In genomic region chr15:30302824-30303223, GRCm38 (mm10) we compare ENCODE assay signal across 16 mouse cellular contexts.
A peak's percentile ranks its signal among the peaks of the same experiment; 100 is the strongest.
DNase-seq lines count a peak whose midpoint lies in the region; ATAC-seq and TF ChIP-seq lines count a peak whose summit lies in the region.
"Had no signal": no experiment of that assay in that cellular context is flagged by ENCODE, and none has a peak within 500 bp of the region (broad histone marks: within the 10 kb centered on the region; RNA-seq: fewer than 3 reads in every experiment).

No protein-coding gene starts in this region.

- DNase-seq in heart, adult 2 months, result no peak
- no peak for DNase-seq in heart, adult 18-20 months
- DNase-seq in lung, embryonic 14.5 days, result peak; percentile 8
- no peak for DNase-seq in lung, postnatal 14 days
- DNase-seq in NIH3T3 (ENCODE audit: low read depth), result peak; percentile 12
- DNase-seq in naive thymus-derived CD4-positive, alpha-beta T cell, adult 2 months (ENCODE audit: low read depth), result peak; percentile 1
- no peak for DNase-seq in spleen, adult 18-20 months
- no peak for DNase-seq in kidney, postnatal 14 days
- DNase-seq: adrenal gland, adult 8-10 months; cerebellum, postnatal 36 days; kidney, adult 11 months; lung, postnatal 4 days; midbrain, embryonic 14.5 days had no signal

- 59% methylated on average over 2 of the region's 2 CpGs for WGBS in heart, adult 2 months
- 68% methylated on average over 2 of the region's 2 CpGs for WGBS in lung, embryonic 14.5 days

- H3K4me3 ChIP-seq in heart, adult 2 months, result no peak overlapping the region
- H3K4me3 ChIP-seq in lung, embryonic 14.5 days (ENCODE audit: low read depth, low read length), result no peak overlapping the region
- H3K4me3 ChIP-seq: forebrain, embryonic 12.5 days; limb, embryonic 15.5 days; neural tube, embryonic 12.5 days had no signal

- H3K27ac ChIP-seq in heart, adult 2 months, result no peak overlapping the region
- no peak overlapping the region for H3K27ac ChIP-seq in lung, embryonic 14.5 days (ENCODE audit: low read depth)
- H3K27ac ChIP-seq: forebrain, embryonic 12.5 days; limb, embryonic 15.5 days; neural tube, embryonic 12.5 days had no signal

- no peaks in the 10 kb centered on the region for H3K36me3 ChIP-seq in heart, adult 2 months (ENCODE audit: control insufficient read depth, insufficient read depth, low read length)
- H3K36me3 ChIP-seq in lung, embryonic 14.5 days (ENCODE audit: insufficient read depth), result no peaks in the 10 kb centered on the region
- H3K36me3 ChIP-seq: forebrain, embryonic 12.5 days; limb, embryonic 15.5 days; neural tube, embryonic 12.5 days had no signal

- intact Hi-C loops in heart, adult 2 months (cut with DNase I), result no loop called here

- H3K9ac ChIP-seq in heart, adult 2 months (ENCODE audit: low read depth, low read length), result no peak overlapping the region
- no peak overlapping the region for H3K9ac ChIP-seq in lung, embryonic 14.5 days
- H3K9ac ChIP-seq: forebrain, embryonic 12.5 days; limb, embryonic 15.5 days; neural tube, embryonic 12.5 days had no signal

- H3K9me3 ChIP-seq in lung, embryonic 14.5 days (ENCODE audit: low read depth, low read length), result no peaks in the 10 kb centered on the region
- H3K9me3 ChIP-seq: limb, embryonic 15.5 days had no signal

- no peak for TF ChIP-seq POLR2A in heart, adult 2 months (IDR thresholded peaks at IDR 0.05; ENCODE audit: insufficient read depth, low read depth, low read length)

- no peak overlapping the region for H3K4me2 ChIP-seq in lung, embryonic 14.5 days
- H3K4me2 ChIP-seq: forebrain, embryonic 12.5 days; limb, embryonic 15.5 days; neural tube, embryonic 12.5 days had no signal

- TF ChIP-seq CTCF in heart, adult 2 months (IDR thresholded peaks at IDR 0.05), result peak; percentile 52
- TF ChIP-seq CTCF in lung, embryonic 14.5 days (IDR thresholded peaks at IDR 0.05; ENCODE audit: low read depth), result peak; percentile 48

- no peak for ATAC-seq in lung, embryonic 14.5 days (ENCODE audit: insufficient read depth)

- no peaks in the 10 kb centered on the region for H3K79me2 ChIP-seq in heart, adult 2 months (replicated peaks; ENCODE audit: control insufficient read depth, insufficient read depth, low read length)

- TF ChIP-seq EP300 in heart, adult 2 months (IDR thresholded peaks at IDR 0.05; ENCODE audit: insufficient read depth, low read depth, low read length), result no peak

- no peaks in the 10 kb centered on the region for H3K4me1 ChIP-seq in heart, adult 2 months (ENCODE audit: control insufficient read depth, insufficient read depth, low read length)
- no peaks in the 10 kb centered on the region for H3K4me1 ChIP-seq in lung, embryonic 14.5 days (ENCODE audit: insufficient read depth)
- H3K4me1 ChIP-seq: forebrain, embryonic 12.5 days; limb, embryonic 15.5 days; neural tube, embryonic 12.5 days had no signal

- no peaks in the 10 kb centered on the region for H3K27me3 ChIP-seq in heart, adult 2 months (ENCODE audit: control insufficient read depth, insufficient read depth, low read length)
- no peaks in the 10 kb centered on the region for H3K27me3 ChIP-seq in lung, embryonic 14.5 days (ENCODE audit: insufficient read depth, low read length)
- H3K27me3 ChIP-seq: forebrain, embryonic 12.5 days; limb, embryonic 15.5 days; neural tube, embryonic 12.5 days had no signal

Comparison
In these comparisons a context has a peak if more than half of its experiments do, and no peak if none do; other contexts are left out.
1. DNase-seq: peak in lung, embryonic 14.5 days (single experiment), NIH3T3 (single experiment) and naive thymus-derived CD4-positive, alpha-beta T cell, adult 2 months (single experiment); none in heart, adult 2 months (0 of 2), heart, adult 18-20 months (0 of 2), lung, postnatal 14 days (single experiment), spleen, adult 18-20 months (0 of 2) and kidney, postnatal 14 days (single experiment).